Mouse (Mus musculus) cortical plate, adult 2 months (tissue): Measurements from ENCODE around the gene Syt13.

Source experiments
- CTCF ChIP-seq: fragments of 200-500 bp; IDR thresholded peaks from 2 replicates; pipeline ENCODE4 v1.5.1; 2011; ENCODE audit warnings: mild to moderate bottlenecking, control low read depth, low read length; ENCODE audit not compliant: insufficient read depth; ENCODE audit errors: extremely low read depth
- POLR2A ChIP-seq: fragments of 200-500 bp; IDR thresholded peaks from 2 replicates; pipeline ENCODE4 v1.6.1; 2011; ENCODE audit warnings: mild to moderate bottlenecking, low read length, control low read depth; ENCODE audit not compliant: insufficient read depth; ENCODE audit errors: extremely low read depth

GRCm38 (mm10) chr2:92940963-92941362 is 26.1 kb downstream of the Syt13 start:
- TF ChIP-seq CTCF (no peak), POLR2A (no peak)
